Mouse (Mus musculus) CH12.LX (cell line): ENCODE results near the gene Nek1. TPM values are rescaled to one million over a fixed set of nuclear protein-coding genes. Genes with fewer than 3 reads are reported as not detected.

Experiments
- DNase-seq: peaks from one replicate; pipeline ENCODE4 v3.0.0-alpha.2; 2013; ENCODE audit errors: extremely low read depth
- H3K27ac ChIP-seq: 2 replicates; pipeline ENCODE4 v1.5.1; 2012; ENCODE audit warnings: low read depth, mild to moderate bottlenecking, control low read depth, moderate library complexity; ENCODE audit not compliant: insufficient read depth
- H3K27me3 ChIP-seq: replicated peaks from 2 replicates; pipeline ENCODE3; 2012; ENCODE audit warnings: inconsistent platforms
- H3K36me3 ChIP-seq, 2 experiments: replicated peaks in 1 of 2; 2 replicates each; pipeline versions ENCODE3 to v1.6.1; 2012; ENCODE audit warnings: inconsistent platforms in 1 of 2, low read length in 1 of 2, mild to moderate bottlenecking in 1 of 2, mixed read lengths in 1 of 2, moderate library complexity in 1 of 2; ENCODE audit not compliant: control insufficient read depth in 1 of 2, insufficient read depth in 1 of 2
- H3K4me1 ChIP-seq, 2 experiments: 2 replicates each; pipeline ENCODE4 v1.6.1; 2012; ENCODE audit warnings: inconsistent platforms in 1 of 2, moderate library complexity in 1 of 2; ENCODE audit not compliant: insufficient read depth in 2 of 2, control insufficient read depth in 1 of 2
- H3K4me2 ChIP-seq: 2 replicates; pipeline ENCODE4 v1.6.1; 2012; ENCODE audit warnings: low read depth, mild to moderate bottlenecking, control low read depth; ENCODE audit not compliant: poor library complexity, insufficient read depth, severe bottlenecking
- H3K4me3 ChIP-seq, 3 experiments: fragments of 150-350 bp in 1 of 3; sonication (generic) in 1 of 3; replicated peaks in 1 of 3; 2 replicates each; pipeline versions ENCODE3 to v1.5.1; 2011 to 2012; ENCODE audit warnings: low read depth in 2 of 3, low read length in 2 of 3, mild to moderate bottlenecking in 2 of 3, moderate library complexity in 2 of 3, control low read depth in 1 of 3, improper control_type of control experiment in 1 of 3, inconsistent platforms in 1 of 3, mixed read lengths in 1 of 3; ENCODE audit not compliant: poor library complexity in 1 of 3
- H3K79me2 ChIP-seq: replicated peaks from 2 replicates; pipeline ENCODE4 v1.6.1; 2012; ENCODE audit warnings: mild to moderate bottlenecking, moderate library complexity; ENCODE audit not compliant: control insufficient read depth, poor library complexity, insufficient read depth, severe bottlenecking; ENCODE audit errors: extremely low read depth
- H3K9ac ChIP-seq: 2 replicates; pipeline ENCODE4 v1.6.1; 2012; ENCODE audit warnings: low read depth, mild to moderate bottlenecking, control low read depth, moderate library complexity; ENCODE audit not compliant: insufficient read depth
- H3K9me3 ChIP-seq: replicated peaks from 2 replicates; pipeline ENCODE3; 2012; ENCODE audit warnings: low read length, inconsistent platforms, mixed read lengths
- BHLHE40 ChIP-seq: IDR thresholded peaks from 2 replicates; pipeline ENCODE4 v1.6.1; 2011; ENCODE audit warnings: mild to moderate bottlenecking, low read depth, low read length, improper control_type of control experiment
- E2F4 ChIP-seq: IDR thresholded peaks from 2 replicates; pipeline ENCODE4 v1.6.1; 2011; ENCODE audit warnings: low read depth, low read length, improper control_type of control experiment; ENCODE audit not compliant: insufficient replicate concordance
- ELF1 ChIP-seq: IDR thresholded peaks from 2 replicates; pipeline ENCODE4 v1.6.1; 2014; ENCODE audit warnings: low read depth, mild to moderate bottlenecking, inconsistent platforms, low read length, improper control_type of control experiment
- EP300 ChIP-seq: IDR thresholded peaks from 2 replicates; pipeline ENCODE4 v1.6.1; 2011; ENCODE audit warnings: low read length, improper control_type of control experiment
- GABPA ChIP-seq: IDR thresholded peaks from 2 replicates; pipeline ENCODE4 v1.6.1; 2012; ENCODE audit warnings: low read depth, low read length, improper control_type of control experiment, inconsistent platforms; ENCODE audit not compliant: insufficient replicate concordance
- HCFC1 ChIP-seq: IDR thresholded peaks from 2 replicates; pipeline ENCODE4 v1.6.1; 2012; ENCODE audit warnings: low read depth, mild to moderate bottlenecking, inconsistent platforms, low read length, improper control_type of control experiment
- IRF4 ChIP-seq: IDR thresholded peaks from 2 replicates; pipeline ENCODE4 v1.6.1; 2014; ENCODE audit warnings: low read depth, mild to moderate bottlenecking, inconsistent platforms, low read length, improper control_type of control experiment
- JUN ChIP-seq: IDR thresholded peaks from 2 replicates; pipeline ENCODE4 v1.6.1; 2011; ENCODE audit warnings: low read depth, mild to moderate bottlenecking, low read length, improper control_type of control experiment, moderate library complexity; ENCODE audit not compliant: insufficient read depth
- JUND ChIP-seq: conservative IDR thresholded peaks from 2 replicates; pipeline ENCODE4 v1.6.1; 2011; ENCODE audit warnings: low read depth, low read length, improper control_type of control experiment
- MAFK ChIP-seq: IDR thresholded peaks from 2 replicates; pipeline ENCODE4 v1.6.1; 2011; ENCODE audit warnings: low read length, improper control_type of control experiment; ENCODE audit not compliant: insufficient replicate concordance
- MAZ ChIP-seq: IDR thresholded peaks from 2 replicates; pipeline ENCODE4 v1.6.1; 2012; ENCODE audit warnings: low read depth, mild to moderate bottlenecking, inconsistent platforms, low read length, improper control_type of control experiment, moderate library complexity
- MYC ChIP-seq: IDR thresholded peaks from 2 replicates; pipeline ENCODE4 v1.6.1; 2011; ENCODE audit warnings: low read depth, mild to moderate bottlenecking, improper control_type of control experiment, low read length
- NRF1 ChIP-seq: IDR thresholded peaks from 2 replicates; pipeline ENCODE4 v1.6.1; 2014; ENCODE audit warnings: low read depth, mild to moderate bottlenecking, inconsistent platforms, low read length, improper control_type of control experiment, moderate library complexity
- TBP ChIP-seq: conservative IDR thresholded peaks from 2 replicates; pipeline ENCODE4 v1.6.1; 2011; ENCODE audit warnings: low read depth, low read length, improper control_type of control experiment
- UBTF ChIP-seq: IDR thresholded peaks from 2 replicates; pipeline ENCODE4 v1.6.1; 2012; ENCODE audit warnings: low read depth, mild to moderate bottlenecking, inconsistent platforms, low read length, improper control_type of control experiment, moderate library complexity
- USF2 ChIP-seq: conservative IDR thresholded peaks from 2 replicates; pipeline ENCODE4 v1.6.1; 2011; ENCODE audit warnings: low read depth, low read length, improper control_type of control experiment
- ZC3H11A ChIP-seq: IDR thresholded peaks from 2 replicates; pipeline ENCODE4 v1.6.1; 2012; ENCODE audit warnings: low read depth, mild to moderate bottlenecking, inconsistent platforms, low read length, improper control_type of control experiment
- ZMIZ1 ChIP-seq: IDR thresholded peaks from 2 replicates; pipeline ENCODE4 v1.6.1; 2012; ENCODE audit warnings: low read depth, mild to moderate bottlenecking, inconsistent platforms, low read length, improper control_type of control experiment
- dilution Hi-C: fragments of 300-500 bp; cut with MboI; formaldehyde crosslinking; loops from 2 replicates; pipeline ENCODE4 v1.14.3; 2020; ENCODE audit warnings: low sequenced_read_pairs; ENCODE audit not compliant: extremely low pct_unique_long_range_greater_than_20kb, extremely low pct_ligation_motif_present
- in situ Hi-C: fragments of 300-500 bp; cut with MboI; formaldehyde crosslinking; loops from 3 replicates; pipeline ENCODE4 v1.14.3; 2019; ENCODE audit warnings: low sequenced_read_pairs, low pct_ligation_motif_present, low pct_unique_long_range_greater_than_20kb, mixed read lengths
- polyA plus RNA-seq: library from polyadenylated mRNA; unstranded; fragments of >175 nt; gene quantifications from 2 replicates; pipeline ENCODE4 v1.2.1, GENCODE M21; 2012; ENCODE audit warnings: low read depth; ENCODE audit not compliant: insufficient read length
- total RNA-seq, 2 experiments: library from RNA; depleted of rRNA; stranded (reverse); fragments of 300-350 nt in 1 of 2; fragments of >200 nt in 1 of 2; gene quantifications; 2 replicates each; pipeline ENCODE4 v1.2.3; 2012 to 2014

The Nek1 gene
- total and polyA plus RNA-seq, 3 experiments = 7.7 to 9.2 (median 9.1) TPM

- H3K4me3 ChIP-seq = no peak overlapping the region
- no peak for TF ChIP-seq TBP
- no peak for TF ChIP-seq IRF4
- no peak for TF ChIP-seq MAZ
- no peak for TF ChIP-seq BHLHE40
- no peak for TF ChIP-seq JUND
- no peak for TF ChIP-seq HCFC1
- no peak for TF ChIP-seq ZC3H11A
- no peak for TF ChIP-seq ELF1
- no peak for TF ChIP-seq MAFK
- no peak for TF ChIP-seq NRF1
- TF ChIP-seq USF2 = no peak
- TF ChIP-seq EP300 = no peak
- no peak for TF ChIP-seq GABPA
- TF ChIP-seq MYC = no peak
- TF ChIP-seq UBTF = no peak
- no peak for TF ChIP-seq E2F4
- no peak for TF ChIP-seq JUN
- TF ChIP-seq ZMIZ1 = no peak
- in situ Hi-C loops (no loop called here), dilution Hi-C loops (no loop called here)
- no peaks in the 10 kb centered on the region for H3K9me3 ChIP-seq
- no peaks in the 10 kb centered on the region for H3K4me1 ChIP-seq
- H3K4me2 ChIP-seq = no peak overlapping the region
- H3K27ac ChIP-seq = no peak overlapping the region
- H3K79me2 ChIP-seq = no peaks in the 10 kb centered on the region
- no peak for DNase-seq
- no peaks in the 10 kb centered on the region for H3K36me3 ChIP-seq
- no peak overlapping the region for H3K9ac ChIP-seq
- no peaks in the 10 kb centered on the region for H3K27me3 ChIP-seq
Measured at GRCm38 (mm10) chr8:61178594-61179140, 185.7 kb downstream of the Nek1 start.

Other genes starting within 250 kb of the Nek1 start
- gene Hpf1, start 102.8 kb upstream of the Nek1 start, total RNA-seq (2012; rRNA removed) = 76.1 and 77.4 TPM in 2 replicates
- 95.0 and 110 TPM in 2 replicates for gene Hpf1, start 102.8 kb upstream of the Nek1 start, total RNA-seq (2014; rRNA removed)
- 132 and 135 TPM in 2 replicates for gene Hpf1, start 102.8 kb upstream of the Nek1 start, polyA plus RNA-seq
- gene Clcn3, start 9.9 kb upstream of the Nek1 start, total RNA-seq (2012; rRNA removed) = 23.3 and 29.2 TPM in 2 replicates
- 37.3 and 39.3 TPM in 2 replicates for gene Clcn3, start 9.9 kb upstream of the Nek1 start, total RNA-seq (2014; rRNA removed)
- gene Clcn3, start 9.9 kb upstream of the Nek1 start, polyA plus RNA-seq = 18.7 and 21.9 TPM in 2 replicates
- gene Sh3rf1, start 230.7 kb downstream of the Nek1 start, total RNA-seq (2012; rRNA removed) = 8.1 and 10.6 TPM in 2 replicates
- 5.9 and 6.0 TPM in 2 replicates for gene Sh3rf1, start 230.7 kb downstream of the Nek1 start, total RNA-seq (2014; rRNA removed)
- 10.6 and 16.8 TPM in 2 replicates for gene Sh3rf1, start 230.7 kb downstream of the Nek1 start, polyA plus RNA-seq